ENCODE assay signal across 29 mouse cellular contexts in genomic region chr5:148912262-148912661, GRCm38 (mm10). TPM values are rescaled to one million over a fixed set of nuclear protein-coding genes. Genes with fewer than 3 reads are reported as not detected.
A peak's percentile ranks its signal among the peaks of the same experiment; 100 is the strongest.
DNase-seq lines count a peak whose midpoint lies in the region; ATAC-seq and TF ChIP-seq lines count a peak whose summit lies in the region.
"Had no signal": no experiment of that assay in that cellular context is flagged by ENCODE, and none has a peak within 500 bp of the region (broad histone marks: within the 10 kb centered on the region; RNA-seq: fewer than 3 reads in every experiment).

No protein-coding gene starts in this region.

- 0 out of 2 replicates have a peak overlapping the region, but pooled peaks have one; percentile 10 for H3K27ac ChIP-seq in layer of hippocampus, adult 2 months
- H3K27ac ChIP-seq: embryonic facial prominence, embryonic 13.5 days; forebrain, embryonic 10.5 days; forebrain, embryonic 15.5 days; heart, adult 2 months; hindbrain, embryonic 12.5 days; hindbrain, postnatal 0 days; kidney, postnatal 0 days; liver, embryonic 15.5 days; lung, embryonic 15.5 days; midbrain, embryonic 13.5 days had no signal

- TF ChIP-seq CTCF in layer of hippocampus, adult 2 months (conservative IDR thresholded peaks at IDR 0.05), result no peak

- ATAC-seq in megakaryocyte, adult 5-6 weeks (ENCODE audit: poor library complexity, severe bottlenecking), result 0 out of 2 replicates have a peak, but pooled peaks have one; percentile 35
- ATAC-seq: forebrain, embryonic 15.5 days; hindbrain, postnatal 0 days; intestine, embryonic 16.5 days; midbrain, embryonic 13.5 days; Patski had no signal

- DNase-seq in layer of hippocampus, adult 2 months (ENCODE audit: low spot score in 2 of 2), result no peak
- no peak for DNase-seq in layer of hippocampus, adult 9-10 months (ENCODE audit: low spot score)
- DNase-seq in A20 (ENCODE audit: low read depth, low spot score), result peak; percentile 22
- DNase-seq in adipocyte (ENCODE audit: low spot score), result peak; percentile 30
- no peak for DNase-seq in urinary bladder, postnatal 25 days (ENCODE audit: low spot score)
- DNase-seq in left cerebral cortex, postnatal 25 days (ENCODE audit: low spot score in 2 of 2), result no peak
- DNase-seq in layer of hippocampus, adult 18-20 months (ENCODE audit: low spot score in 2 of 2), result no peak
- DNase-seq: adrenal gland, postnatal 25 days; B cell, adult 2 months; cerebellum, adult 11-12 months; gastrocnemius, postnatal 36 days; heart, adult 2 months; heart, postnatal 10 days; kidney, adult 8-10 months; kidney, postnatal 4 days; right cerebral cortex, postnatal 14 days had no signal

- no peak overlapping the region for H3K4me3 ChIP-seq in layer of hippocampus, adult 2 months
- H3K4me3 ChIP-seq: embryonic facial prominence, embryonic 13.5 days; forebrain, embryonic 10.5 days; forebrain, embryonic 15.5 days; heart, adult 2 months; heart, embryonic 13.5 days; hindbrain, embryonic 12.5 days; liver, embryonic 15.5 days; lung, embryonic 15.5 days; midbrain, embryonic 13.5 days had no signal

- intact Hi-C loops in left cerebral cortex, postnatal 25 days (cut with DNase I), result no loop called here

RNA-seq across cellular contexts. Expression of gene Katnal1, which starts 16.9 kb away (rescaled TPM):
- 10 to 100 TPM; 62.3 to 66.3 TPM for total RNA-seq in layer of hippocampus, adult 2 months (2021)
- total RNA-seq in megakaryocyte, adult 5-6 weeks (2015), result 1.8 and 3.1 TPM in 2 replicates
- 2.4 and 2.5 TPM in 2 replicates for total RNA-seq in megakaryocyte, adult 5-6 weeks (2017)
- total RNA-seq in left cerebral cortex, postnatal 25 days (2021), result 10 to 100 TPM; 67.0 to 73.5 TPM
- total RNA-seq in layer of hippocampus, adult 18-20 months (2021), result 10 to 100 TPM; 62.6 to 65.4 TPM

Comparison
In these comparisons a context has a peak if more than half of its experiments do, and no peak if none do; other contexts are left out.
1. DNase-seq: peak in A20 (single experiment) and adipocyte (single experiment); none in layer of hippocampus, adult 2 months (0 of 2), layer of hippocampus, adult 9-10 months (single experiment), urinary bladder, postnatal 25 days (single experiment), left cerebral cortex, postnatal 25 days (0 of 2) and layer of hippocampus, adult 18-20 months (0 of 2).
2. RNA of gene Katnal1, which starts 16.9 kb away (total RNA-seq): 67.0 to 73.5 TPM in left cerebral cortex, postnatal 25 days, 62.3 to 66.3 TPM in layer of hippocampus, adult 2 months and 62.6 to 65.4 TPM in layer of hippocampus, adult 18-20 months; 1.8 to 3.1 TPM in megakaryocyte, adult 5-6 weeks; every median in the first group is over 10 times any median in the second.